Mouse (Mus musculus) cerebellum, adult (tissue): ENCODE results near the gene Ezr.
"Not testable (repeated sequence)": the region's sequence is repeated elsewhere in the genome, so short reads cannot be mapped to it uniquely, and the experiment has no call there.

Experiments
- ATAC-seq: cut with Nextera tagmentation; 2 replicates; pipeline ENCODE4 v1.9.2; 2017; ENCODE audit warnings: mild to moderate bottlenecking, moderate library complexity, mixed read lengths; ENCODE audit not compliant: insufficient number of reproducible peaks, low FRiP score, low TSS enrichment

Ezr gene

GRCm38 (mm10) chr17:6731132-6731531 is 51.5 kb downstream of the Ezr start:
- ATAC-seq: no peak

- ATAC-seq: no peak
These were observed 53.3 kb downstream of the Ezr start for GRCm38 (mm10) chr17:6729244-6729742.

- no peak for ATAC-seq
These were observed 54.5 kb downstream of the Ezr start for GRCm38 (mm10) chr17:6727996-6728610.

GRCm38 (mm10) chr17:6713944-6714343 is 68.6 kb downstream of the Ezr start:
- not testable (repeated sequence) for ATAC-seq

GRCm38 (mm10) chr17:6713483-6713882 is 69.1 kb downstream of the Ezr start:
- not testable (repeated sequence) for ATAC-seq

- ATAC-seq: not testable (repeated sequence)
These were observed 74.4 kb downstream of the Ezr start for GRCm38 (mm10) chr17:6708194-6708593.

- not testable (repeated sequence) for ATAC-seq
These were observed 75.2 kb downstream of the Ezr start for GRCm38 (mm10) chr17:6707422-6707821.

- ATAC-seq: not testable (repeated sequence)
These were observed 76.1 kb downstream of the Ezr start for GRCm38 (mm10) chr17:6706448-6706847.

GRCm38 (mm10) chr17:6703381-6704270 is 79.0 kb downstream of the Ezr start:
- not testable (repeated sequence) for ATAC-seq

GRCm38 (mm10) chr17:6702625-6703221 is 79.9 kb downstream of the Ezr start:
- not testable (repeated sequence) for ATAC-seq

GRCm38 (mm10) chr17:6700077-6700476 is 82.5 kb downstream of the Ezr start:
- ATAC-seq: not testable (repeated sequence)

GRCm38 (mm10) chr17:6699502-6699901 is 83.1 kb downstream of the Ezr start:
- not testable (repeated sequence) for ATAC-seq

GRCm38 (mm10) chr17:6697224-6697775 is 85.3 kb downstream of the Ezr start:
- ATAC-seq: peak; percentile 65

- not testable (repeated sequence) for ATAC-seq
These were observed 86.1 kb downstream of the Ezr start for GRCm38 (mm10) chr17:6696521-6696920.

GRCm38 (mm10) chr17:6695712-6696111 is 86.9 kb downstream of the Ezr start:
- ATAC-seq: not testable (repeated sequence)

GRCm38 (mm10) chr17:6691596-6691995 is 91.0 kb downstream of the Ezr start:
- ATAC-seq: not testable (repeated sequence)

- ATAC-seq: not testable (repeated sequence)
These were observed 93.2 kb downstream of the Ezr start for GRCm38 (mm10) chr17:6689344-6689743.
